Mouse (Mus musculus): ENCODE measurements at regions not wholly inside any gene's neighbourhood (a gene's known extent, or its start where the extent isn't known, plus 50 kb on each side); places are given as distances from the start of the nearest gene placed in this dataset.
A peak's percentile ranks its signal among the peaks of the same experiment; 100 is the strongest.

GRCm38 (mm10) chr2:170258367-170258766 is 110.5 kb upstream of the Zfp217 start:
- no peak for DNase-seq (ENCODE audit: extremely low read depth, low read depth)

- no peak for DNase-seq (ENCODE audit: extremely low read depth, low read depth)
Observed at GRCm38 (mm10) chr2:170257671-170258235, 109.8 kb upstream of the Zfp217 start.

- DNase-seq (ENCODE audit: extremely low read depth, low read depth): no peak
Observed at GRCm38 (mm10) chr2:170255997-170256396, 108.1 kb upstream of the Zfp217 start.

GRCm38 (mm10) chr2:170255533-170255932 is 107.6 kb upstream of the Zfp217 start:
- DNase-seq (ENCODE audit: extremely low read depth, low read depth): no peak

- DNase-seq (ENCODE audit: extremely low read depth, low read depth): no peak
Observed at GRCm38 (mm10) chr2:170253681-170254440, 106.0 kb upstream of the Zfp217 start.

GRCm38 (mm10) chr2:170252255-170253034 is 104.5 kb upstream of the Zfp217 start:
- DNase-seq (ENCODE audit: extremely low read depth, low read depth): peak; percentile 95

GRCm38 (mm10) chr2:170250680-170251079 is 102.8 kb upstream of the Zfp217 start:
- DNase-seq (ENCODE audit: extremely low read depth, low read depth): no peak

- DNase-seq (ENCODE audit: extremely low read depth, low read depth): no peak
Observed at GRCm38 (mm10) chr2:170247702-170248445, 100.0 kb upstream of the Zfp217 start.

GRCm38 (mm10) chr2:170245637-170246341 is 97.9 kb upstream of the Zfp217 start:
- no peak for DNase-seq (ENCODE audit: extremely low read depth, low read depth)

- no peak for DNase-seq (ENCODE audit: extremely low read depth, low read depth)
Observed at GRCm38 (mm10) chr2:170244108-170244507, 96.2 kb upstream of the Zfp217 start.

- peak; percentile 43 for DNase-seq (ENCODE audit: extremely low read depth, low read depth)
Observed at GRCm38 (mm10) chr2:170237959-170238358, 90.1 kb upstream of the Zfp217 start.

- DNase-seq (ENCODE audit: extremely low read depth, low read depth): no peak
Observed at GRCm38 (mm10) chr2:170233426-170233825, 85.5 kb upstream of the Zfp217 start.

- no peak for DNase-seq (ENCODE audit: extremely low read depth, low read depth)
Observed at GRCm38 (mm10) chr2:170229461-170230080, 81.7 kb upstream of the Zfp217 start.

- DNase-seq (ENCODE audit: extremely low read depth, low read depth): peak; percentile 58
Observed at GRCm38 (mm10) chr2:170228318-170228994, 80.6 kb upstream of the Zfp217 start.

- DNase-seq (ENCODE audit: extremely low read depth, low read depth): no peak
Observed at GRCm38 (mm10) chr2:170223872-170224271, 76.0 kb upstream of the Zfp217 start.

GRCm38 (mm10) chr2:170222819-170223218 is 74.9 kb upstream of the Zfp217 start:
- peak; percentile 56 for DNase-seq (ENCODE audit: extremely low read depth, low read depth)

GRCm38 (mm10) chr2:170221994-170222535 is 74.2 kb upstream of the Zfp217 start:
- no peak for DNase-seq (ENCODE audit: extremely low read depth, low read depth)

GRCm38 (mm10) chr2:170220871-170221369 is 73.0 kb upstream of the Zfp217 start:
- peak; percentile 65 for DNase-seq (ENCODE audit: extremely low read depth, low read depth)

- DNase-seq (ENCODE audit: extremely low read depth, low read depth): no peak
Observed at GRCm38 (mm10) chr2:170220443-170220842, 72.5 kb upstream of the Zfp217 start.

Measured in MEL-GATA-1-ER (cell line).